Comparison of ENCODE assay signal across 21 mouse cellular contexts in the genomic region with DNA sequence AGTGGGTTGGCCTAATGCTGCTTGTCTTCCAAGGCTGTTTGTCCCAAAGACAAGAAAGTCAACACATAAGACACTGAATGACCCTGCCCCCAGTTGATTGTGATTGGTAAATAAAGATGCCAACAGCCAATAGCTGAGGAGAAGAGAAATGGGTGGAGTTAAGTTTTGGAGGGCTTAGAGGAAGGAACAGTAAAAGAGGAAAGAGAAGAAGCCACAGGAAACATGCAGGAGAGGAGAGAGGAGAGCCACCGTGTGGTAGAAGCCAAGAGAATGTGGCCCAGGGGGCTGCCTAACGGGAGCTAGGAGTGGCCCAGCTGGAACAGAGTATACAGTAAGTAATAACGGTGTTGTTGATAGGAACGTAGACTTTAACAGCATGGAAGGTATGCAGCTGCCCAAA. TPM values are rescaled to one million over a fixed set of nuclear protein-coding genes. Genes with fewer than 3 reads are reported as not detected.
DNase-seq lines count a peak whose midpoint lies in the region; ATAC-seq and TF ChIP-seq lines count a peak whose summit lies in the region.
"Had no signal": no experiment of that assay in that cellular context is flagged by ENCODE, and none has a peak within 500 bp of the region (broad histone marks: within the 10 kb centered on the region; RNA-seq: fewer than 3 reads in every experiment).

No protein-coding gene starts in this region.

- no peak overlapping the region for H3K9ac ChIP-seq in kidney, postnatal 0 days (ENCODE audit: low read depth, low read length)
- no peak overlapping the region for H3K9ac ChIP-seq in lung, postnatal 0 days (replicated peaks; ENCODE audit: low read depth)
- H3K9ac ChIP-seq: forebrain, embryonic 12.5 days; hindbrain, embryonic 15.5 days; intestine, embryonic 15.5 days; midbrain, embryonic 12.5 days; neural tube, embryonic 12.5 days had no signal

- no peaks in the 10 kb centered on the region for H3K36me3 ChIP-seq in kidney, postnatal 0 days (ENCODE audit: insufficient read depth, low read length)
- H3K36me3 ChIP-seq in lung, postnatal 0 days (ENCODE audit: insufficient read depth, low read length), result no peaks in the 10 kb centered on the region
- H3K36me3 ChIP-seq: forebrain, embryonic 12.5 days; hindbrain, embryonic 15.5 days; intestine, embryonic 15.5 days; midbrain, embryonic 12.5 days; neural tube, embryonic 12.5 days had no signal

- WGBS in kidney, postnatal 0 days, result 48% methylated on average over 4 of the region's 4 CpGs
- 29% methylated on average over 4 of the region's 4 CpGs for WGBS in lung, postnatal 0 days

- H3K27me3 ChIP-seq in kidney, postnatal 0 days (ENCODE audit: insufficient read depth, low read length), result no peaks in the 10 kb centered on the region
- no peaks in the 10 kb centered on the region for H3K27me3 ChIP-seq in lung, postnatal 0 days (replicated peaks; ENCODE audit: insufficient read depth, low read length)
- H3K27me3 ChIP-seq: forebrain, embryonic 12.5 days; hindbrain, embryonic 15.5 days; intestine, embryonic 15.5 days; midbrain, embryonic 12.5 days; neural tube, embryonic 12.5 days had no signal

- no peaks in the 10 kb centered on the region for H3K4me1 ChIP-seq in kidney, postnatal 0 days (replicated peaks; ENCODE audit: insufficient read depth, low read length)
- no peaks in the 10 kb centered on the region for H3K4me1 ChIP-seq in lung, postnatal 0 days (ENCODE audit: insufficient read depth, low read depth, low read length)
- H3K4me1 ChIP-seq: forebrain, embryonic 12.5 days; hindbrain, embryonic 15.5 days; intestine, embryonic 15.5 days; midbrain, embryonic 12.5 days; neural tube, embryonic 12.5 days had no signal

- no peak overlapping the region for H3K27ac ChIP-seq in kidney, postnatal 0 days
- no peak overlapping the region for H3K27ac ChIP-seq in lung, postnatal 0 days (ENCODE audit: low read length)
- H3K27ac ChIP-seq: forebrain, embryonic 12.5 days; hindbrain, embryonic 15.5 days; intestine, embryonic 15.5 days; midbrain, embryonic 12.5 days; neural tube, embryonic 12.5 days had no signal

- TF ChIP-seq CTCF in kidney, postnatal 0 days (IDR thresholded peaks at IDR 0.05; ENCODE audit: low read depth), result peak; percentile 41; the same call in 1 of the 2 replicates
- peak; percentile 48 for TF ChIP-seq CTCF in lung, postnatal 0 days (IDR thresholded peaks at IDR 0.05)

- DNase-seq in kidney, postnatal 0 days (ENCODE audit: low spot score), result no peak
- DNase-seq in kidney, adult 8-10 months, result no peak
- peak; percentile 49 for DNase-seq in lung, postnatal 0 days (ENCODE audit: low spot score)
- no peak for DNase-seq in lung, postnatal 10 days
- DNase-seq in retina, embryonic 14.5 days (ENCODE audit: low spot score), result no peak
- DNase-seq in urinary bladder, postnatal 4 days (ENCODE audit: low spot score in 2 of 2), result no peak
- DNase-seq: adrenal gland, postnatal 14 days; cerebellum, adult 2 months; cerebellum, postnatal 36 days; gastrocnemius, postnatal 10 days; heart, postnatal 14 days; kidney, postnatal 25 days; lung, postnatal 4 days; spleen, adult 18-20 months; thymus, postnatal 36 days had no signal

- no peak overlapping the region for H3K4me3 ChIP-seq in kidney, postnatal 0 days (replicated peaks; ENCODE audit: low read depth, low read length)
- no peak overlapping the region for H3K4me3 ChIP-seq in lung, postnatal 0 days (ENCODE audit: low read depth, low read length)
- H3K4me3 ChIP-seq: forebrain, embryonic 12.5 days; hindbrain, embryonic 15.5 days; intestine, embryonic 15.5 days; midbrain, embryonic 12.5 days; neural tube, embryonic 12.5 days had no signal

- no peak overlapping the region for H3K4me2 ChIP-seq in kidney, postnatal 0 days (ENCODE audit: low read length)
- no peak overlapping the region for H3K4me2 ChIP-seq in lung, postnatal 0 days (replicated peaks; ENCODE audit: low read depth, low read length)
- H3K4me2 ChIP-seq: forebrain, embryonic 12.5 days; hindbrain, embryonic 15.5 days; intestine, embryonic 15.5 days; midbrain, embryonic 12.5 days; neural tube, embryonic 12.5 days had no signal

- TF ChIP-seq EP300 in lung, postnatal 0 days (IDR thresholded peaks at IDR 0.05), result no peak

- no peak for ATAC-seq in kidney, postnatal 0 days (replicated peaks; ENCODE audit: low FRiP score, low read depth)
- ATAC-seq in lung, postnatal 0 days, result peak; percentile 23; the same call in 1 of the 2 replicates
- peak; percentile 67 for ATAC-seq in erythroid progenitor cell, adult 5-6 weeks (replicated peaks; ENCODE audit: low FRiP score, poor library complexity, severe bottlenecking)
- ATAC-seq: intestine, embryonic 15.5 days had no signal

- H3K9me3 ChIP-seq in kidney, postnatal 0 days (replicated peaks; ENCODE audit: low read length), result no peaks in the 10 kb centered on the region
- H3K9me3 ChIP-seq in lung, postnatal 0 days (ENCODE audit: low read length), result no peaks in the 10 kb centered on the region
- H3K9me3 ChIP-seq: forebrain, embryonic 12.5 days; hindbrain, embryonic 15.5 days; intestine, embryonic 15.5 days; midbrain, embryonic 12.5 days; neural tube, embryonic 12.5 days had no signal

RNA-seq across cellular contexts. Expression of a gene that starts 25.5 kb away (rescaled TPM):
- polyA plus RNA-seq in kidney, postnatal 0 days (2015; fragmentation: Nextera tagmentation; extraction: Ambion mirVana), result 5.6 and 6.1 TPM in 2 replicates
- 13.5 and 14.1 TPM in 2 replicates for polyA plus RNA-seq in lung, postnatal 0 days (2015; fragmentation: Nextera tagmentation; extraction: Ambion mirVana)
- total RNA-seq in erythroid progenitor cell, adult 5-6 weeks (2015; ENCODE audit: low replicate concordance), result 4.7 and 5.0 TPM in 2 replicates
- 5.8 and 9.7 TPM in 2 replicates for total RNA-seq in erythroid progenitor cell, adult 5-6 weeks (2017; ENCODE audit: low replicate concordance)
